Mouse (Mus musculus): Measurements from ENCODE around the gene Tmem219. TPM values are rescaled to one million over a fixed set of nuclear protein-coding genes. Genes with fewer than 3 reads are reported as not detected.
A peak's percentile ranks its signal among the peaks of the same experiment; 100 is the strongest.

Tmem219 gene
- polyA plus RNA-seq (2016; fragmentation: Nextera tagmentation; extraction: Ambion mirVana), result 17.7 and 18.0 TPM in 2 replicates

- WGBS, result 66% methylated on average over 5 of the region's 5 CpGs
- H3K27ac ChIP-seq, result no peak within 1 kb of the TSS
- H3K4me1 ChIP-seq (replicated peaks), result no peaks in the 10 kb centered on the region
- H3K36me3 ChIP-seq, result no peaks in the 10 kb centered on the region
- H3K9ac ChIP-seq (replicated peaks), result no peak within 1 kb of the TSS; the same call in 1 of the 2 replicates
- no peak for ATAC-seq (ENCODE audit: insufficient number of reproducible peaks, insufficient read depth, low FRiP score, low TSS enrichment, low read depth)
- no peaks in the 10 kb centered on the region for H3K9me3 ChIP-seq
- H3K4me2 ChIP-seq, result no peak within 1 kb of the TSS
- H3K4me3 ChIP-seq (replicated peaks), result no peak within 1 kb of the TSS
- H3K27me3 ChIP-seq, result no peaks in the 10 kb centered on the region
Observed at GRCm38 (mm10) chr7:126922624-126923060, at the start of gene Tmem219. TSS of gene Tmem219 (minus strand) at chr7:126922917.

GRCm38 (mm10) chr7:126967361-126967760 lies 44.6 kb upstream of the Tmem219 start:
- Histone ChIP-seq H3K36me3 (no peaks in the 10 kb centered on the region), H3K9me3 (no peaks in the 10 kb centered on the region), H3K4me1 (replicated peaks) (no peaks in the 10 kb centered on the region; the same call in 1 of the 2 replicates), H3K4me3 (replicated peaks) (no peak overlapping the region), H3K9ac (replicated peaks) (0 out of 2 replicates have a peak overlapping the region, but pooled peaks have one; percentile 8), H3K27me3 (peaks cover 27% of the 10 kb centered on the region), H3K4me2 (no peak overlapping the region), H3K27ac (no peak overlapping the region)
- ATAC-seq (ENCODE audit: insufficient number of reproducible peaks, insufficient read depth, low FRiP score, low TSS enrichment, low read depth), result no peak
- WGBS, result 64% methylated on average over 6 of the region's 6 CpGs

GRCm38 (mm10) chr7:126965568-126965967 lies 42.9 kb upstream of the Tmem219 start:
- Histone ChIP-seq H3K4me2 (no peak overlapping the region), H3K27me3 (peaks cover 35% of the 10 kb centered on the region), H3K27ac (no peak overlapping the region), H3K36me3 (no peaks in the 10 kb centered on the region), H3K9me3 (no peaks in the 10 kb centered on the region), H3K4me3 (replicated peaks) (no peak overlapping the region), H3K4me1 (replicated peaks) (no peaks in the 10 kb centered on the region; the same call in 1 of the 2 replicates), H3K9ac (replicated peaks) (no peak overlapping the region)
- 76% methylated on average over 3 of the region's 3 CpGs for WGBS
- ATAC-seq (ENCODE audit: insufficient number of reproducible peaks, insufficient read depth, low FRiP score, low TSS enrichment, low read depth), result no peak

- Histone ChIP-seq H3K27ac (no peak overlapping the region), H3K27me3 (peaks cover 35% of the 10 kb centered on the region), H3K9ac (replicated peaks) (no peak overlapping the region), H3K9me3 (no peaks in the 10 kb centered on the region), H3K4me2 (peak overlapping the region; percentile 41), H3K36me3 (no peaks in the 10 kb centered on the region), H3K4me1 (replicated peaks) (no peaks in the 10 kb centered on the region; the same call in 1 of the 2 replicates), H3K4me3 (replicated peaks) (peak overlapping the region; percentile 14; the same call in 1 of the 2 replicates)
- no peak for ATAC-seq (ENCODE audit: insufficient number of reproducible peaks, insufficient read depth, low FRiP score, low TSS enrichment, low read depth)
- WGBS, result 26% methylated on average over 19 of the region's 19 CpGs
Observed at GRCm38 (mm10) chr7:126963548-126964286, 41.0 kb upstream of the Tmem219 start.

GRCm38 (mm10) chr7:126961965-126962364 lies 39.2 kb upstream of the Tmem219 start:
- H3K36me3 ChIP-seq, result no peaks in the 10 kb centered on the region
- H3K4me2 ChIP-seq, result no peak overlapping the region
- H3K27ac ChIP-seq, result no peak overlapping the region
- H3K27me3 ChIP-seq, result peaks cover 35% of the 10 kb centered on the region
- H3K4me3 ChIP-seq (replicated peaks), result no peak overlapping the region
- no peaks in the 10 kb centered on the region for H3K9me3 ChIP-seq
- H3K4me1 ChIP-seq (replicated peaks), result no peaks in the 10 kb centered on the region; the same call in 1 of the 2 replicates
- H3K9ac ChIP-seq (replicated peaks), result no peak overlapping the region
- WGBS, result 81% methylated on average over 4 of the region's 4 CpGs
- ATAC-seq (ENCODE audit: insufficient number of reproducible peaks, insufficient read depth, low FRiP score, low TSS enrichment, low read depth), result no peak

GRCm38 (mm10) chr7:126961095-126961494 lies 38.4 kb upstream of the Tmem219 start:
- Histone ChIP-seq H3K4me1 (replicated peaks) (no peaks in the 10 kb centered on the region; the same call in 1 of the 2 replicates), H3K9me3 (no peaks in the 10 kb centered on the region), H3K36me3 (no peaks in the 10 kb centered on the region), H3K4me2 (no peak overlapping the region), H3K4me3 (replicated peaks) (no peak overlapping the region), H3K27me3 (peaks cover 35% of the 10 kb centered on the region), H3K27ac (no peak overlapping the region), H3K9ac (replicated peaks) (no peak overlapping the region)
- ATAC-seq (ENCODE audit: insufficient number of reproducible peaks, insufficient read depth, low FRiP score, low TSS enrichment, low read depth), result no peak
- 87% methylated on average over 5 of the region's 5 CpGs for WGBS

GRCm38 (mm10) chr7:126959780-126960179 lies 37.1 kb upstream of the Tmem219 start:
- WGBS, result 62% methylated on average over 9 of the region's 9 CpGs

GRCm38 (mm10) chr7:126955125-126955524 lies 32.4 kb upstream of the Tmem219 start:
- Histone ChIP-seq H3K36me3 (no peaks in the 10 kb centered on the region), H3K9me3 (no peaks in the 10 kb centered on the region)
- WGBS, result 59% methylated on average over 3 of the region's 3 CpGs

More at GRCm38 (mm10) chr7:126959780-126960179, 37.1 kb upstream of the Tmem219 start:
- H3K9ac ChIP-seq (replicated peaks), result no peak overlapping the region
- no peak overlapping the region for H3K27ac ChIP-seq
- H3K36me3 ChIP-seq, result no peaks in the 10 kb centered on the region
- peaks cover 29% of the 10 kb centered on the region for H3K27me3 ChIP-seq
- H3K4me1 ChIP-seq (replicated peaks), result no peaks in the 10 kb centered on the region; the same call in 1 of the 2 replicates
- no peak overlapping the region for H3K4me2 ChIP-seq
- no peak overlapping the region for H3K4me3 ChIP-seq (replicated peaks)
- no peaks in the 10 kb centered on the region for H3K9me3 ChIP-seq
- no peak for ATAC-seq (ENCODE audit: insufficient number of reproducible peaks, insufficient read depth, low FRiP score, low TSS enrichment, low read depth)

GRCm38 (mm10) chr7:126952646-126953045 lies 29.9 kb upstream of the Tmem219 start:
- H3K4me1 ChIP-seq (replicated peaks), result peaks cover 21% of the 10 kb centered on the region
- ATAC-seq (ENCODE audit: insufficient number of reproducible peaks, insufficient read depth, low FRiP score, low TSS enrichment, low read depth), result no peak
- H3K9me3 ChIP-seq, result no peaks in the 10 kb centered on the region
- H3K27me3 ChIP-seq, result peaks cover 59% of the 10 kb centered on the region
- H3K4me2 ChIP-seq, result no peak overlapping the region
- no peak overlapping the region for H3K9ac ChIP-seq (replicated peaks)
- H3K27ac ChIP-seq, result no peak overlapping the region
- no peaks in the 10 kb centered on the region for H3K36me3 ChIP-seq
- no peak overlapping the region for H3K4me3 ChIP-seq (replicated peaks)
- under 1% methylated on average over 8 of the region's 8 CpGs for WGBS

More at GRCm38 (mm10) chr7:126955125-126955524, 32.4 kb upstream of the Tmem219 start:
- Histone ChIP-seq H3K4me1 (replicated peaks) (peaks cover 12% of the 10 kb centered on the region), H3K9ac (replicated peaks) (no peak overlapping the region), H3K27me3 (peaks cover 39% of the 10 kb centered on the region), H3K27ac (no peak overlapping the region), H3K4me2 (no peak overlapping the region), H3K4me3 (replicated peaks) (no peak overlapping the region)
- no peak for ATAC-seq (ENCODE audit: insufficient number of reproducible peaks, insufficient read depth, low FRiP score, low TSS enrichment, low read depth)

- Histone ChIP-seq H3K4me2 (no peak overlapping the region), H3K36me3 (no peaks in the 10 kb centered on the region), H3K9ac (replicated peaks) (no peak overlapping the region), H3K4me3 (replicated peaks) (no peak overlapping the region), H3K27me3 (peaks cover 59% of the 10 kb centered on the region), H3K27ac (no peak overlapping the region), H3K9me3 (no peaks in the 10 kb centered on the region), H3K4me1 (replicated peaks) (peaks cover 21% of the 10 kb centered on the region)
- ATAC-seq (ENCODE audit: insufficient number of reproducible peaks, insufficient read depth, low FRiP score, low TSS enrichment, low read depth), result no peak
- WGBS, result 24% methylated on average over 4 of the region's 4 CpGs
Observed at GRCm38 (mm10) chr7:126951741-126952140, 29.0 kb upstream of the Tmem219 start.

- no peak for ATAC-seq (ENCODE audit: insufficient number of reproducible peaks, insufficient read depth, low FRiP score, low TSS enrichment, low read depth)
- Histone ChIP-seq H3K27me3 (peaks cover 59% of the 10 kb centered on the region), H3K4me2 (peak overlapping the region; percentile 100; the same call in 1 of the 2 replicates), H3K9me3 (no peaks in the 10 kb centered on the region), H3K27ac (no peak overlapping the region), H3K4me3 (replicated peaks) (0 out of 2 replicates have a peak overlapping the region, but pooled peaks have one; percentile 7), H3K36me3 (no peaks in the 10 kb centered on the region), H3K4me1 (replicated peaks) (peaks cover 21% of the 10 kb centered on the region), H3K9ac (replicated peaks) (no peak overlapping the region)
- WGBS, result 5% methylated on average over 26 of the region's 26 CpGs
Observed at GRCm38 (mm10) chr7:126950647-126951615, 28.2 kb upstream of the Tmem219 start.

Data from limb, embryonic 12.5 days (tissue).